Mouse (Mus musculus): ENCODE data around the gene Myg1. TPM values are rescaled to one million over a fixed set of nuclear protein-coding genes. Genes with fewer than 3 reads are reported as not detected.
A peak's percentile ranks its signal among the peaks of the same experiment; 100 is the strongest.
"Not testable (repeated sequence)": the region's sequence is repeated elsewhere in the genome, so short reads cannot be mapped to it uniquely, and the experiment has no call there.

Gene Myg1
- 87.9 and 91.1 TPM in 2 replicates for polyA plus RNA-seq (2012; rRNA removed)

- peak; percentile 79 to 90 for DNase-seq (ENCODE audit: extremely low spot score in 1 of 2, low spot score in 1 of 2)
Measured at GRCm38 (mm10) chr15:102331610-102332015, at the start of gene Myg1. Myg1 (plus strand) TSS chr15:102331709.

DNA sequence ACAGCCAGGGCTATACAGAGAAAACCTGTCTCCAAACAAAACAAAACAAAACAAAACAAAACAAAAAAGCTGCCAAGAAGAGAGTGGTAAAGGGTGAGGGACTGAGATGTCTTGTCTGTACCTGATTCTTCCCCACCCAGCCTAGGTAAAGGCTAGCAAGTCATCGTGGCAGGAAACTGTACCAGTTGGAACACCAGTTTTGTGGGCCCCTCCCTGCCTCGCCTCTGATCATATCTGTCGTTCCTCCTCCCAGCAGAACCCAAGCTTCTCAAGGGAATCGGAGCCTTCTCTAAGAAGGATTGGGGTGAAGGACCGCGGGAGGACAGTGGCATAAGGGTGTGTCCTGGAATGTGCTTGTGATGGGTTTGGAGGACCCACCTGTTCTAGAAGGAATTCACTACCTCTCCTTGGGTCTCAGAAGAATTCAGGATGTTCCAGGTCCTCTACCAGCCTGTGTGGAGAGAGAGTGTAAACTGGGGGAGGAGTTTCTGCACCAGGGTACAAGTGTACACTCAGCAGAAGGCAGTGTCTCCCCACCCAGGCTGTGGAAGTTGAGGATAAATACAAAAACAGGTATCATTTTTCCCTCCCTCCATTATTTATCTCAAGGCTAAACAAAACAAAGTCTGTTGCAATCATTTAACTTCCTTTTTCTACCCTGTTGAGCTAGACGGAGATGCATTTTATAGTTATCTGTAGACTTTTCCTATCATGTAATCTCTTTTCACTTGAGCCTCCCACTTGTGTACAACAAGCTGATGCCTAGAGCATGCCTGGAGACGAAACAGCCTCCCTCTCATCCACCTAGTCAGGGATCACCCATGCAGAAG lies 48.8 kb upstream of the Myg1 start:
- DNase-seq (ENCODE audit: extremely low spot score in 1 of 2, low spot score in 1 of 2) = no peak

- no peak for DNase-seq (ENCODE audit: extremely low spot score in 1 of 2, low spot score in 1 of 2)
Measured at GRCm38 (mm10) chr15:102283648-102284047, 47.9 kb upstream of the Myg1 start.

DNA sequence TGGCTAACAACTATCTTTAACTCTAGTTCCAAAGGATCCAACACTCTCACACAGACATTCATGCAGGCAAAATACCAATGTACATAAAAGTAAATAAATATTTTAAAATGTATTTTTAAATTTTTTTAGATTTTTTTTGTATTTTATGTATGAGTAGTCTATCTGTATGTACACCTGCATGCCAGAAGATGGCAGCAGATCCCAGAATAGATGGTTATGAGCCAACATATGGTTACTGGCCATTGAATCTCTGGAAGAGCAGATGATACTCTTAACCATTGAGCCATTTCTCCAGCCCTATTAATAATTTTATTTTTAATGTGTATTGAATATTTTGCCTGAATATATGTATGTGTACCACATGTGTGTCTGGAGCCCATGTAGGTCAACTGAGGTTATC lies 44.1 kb upstream of the Myg1 start:
- DNase-seq (ENCODE audit: extremely low spot score in 1 of 2, low spot score in 1 of 2) = peak in 1 of 2 experiments; percentile 63

DNA sequence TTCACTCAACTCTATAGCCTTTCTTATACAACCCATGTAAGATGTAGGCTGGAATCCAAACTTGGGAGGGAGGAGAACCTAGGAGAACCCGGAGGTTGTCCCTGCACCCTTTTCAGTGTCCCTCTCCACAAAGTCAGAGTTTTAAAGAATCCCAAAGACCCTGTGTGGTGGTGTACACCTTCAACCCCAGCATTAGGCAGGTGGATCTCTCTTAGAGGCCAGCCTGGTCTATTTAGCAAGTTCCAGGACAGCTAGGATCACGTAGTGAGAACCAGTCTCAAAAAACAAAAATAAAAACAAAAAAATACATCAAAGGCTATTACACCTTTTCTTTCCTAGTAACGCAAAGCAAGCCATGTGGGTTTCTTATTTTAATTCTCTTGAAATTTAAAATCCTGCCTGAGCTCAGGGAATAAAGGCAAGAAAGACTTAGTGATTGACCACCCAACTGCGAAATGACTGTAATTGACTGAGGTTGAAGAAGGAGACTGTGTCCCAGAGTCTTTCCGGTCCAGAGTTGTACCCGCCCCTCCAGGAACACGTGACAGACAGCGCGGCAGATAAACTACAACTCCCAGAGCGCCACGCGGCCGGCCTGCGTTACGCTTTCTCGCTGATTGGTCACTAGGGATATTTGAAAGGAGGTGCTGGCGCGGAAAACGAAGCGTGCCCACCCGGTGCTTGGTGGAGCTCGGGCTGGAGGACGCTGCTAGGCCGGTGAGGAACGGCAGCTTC lies 35.7 kb upstream of the Myg1 start, which contains the start of gene Espl1:
TSS of gene Espl1 (plus strand) at position 634 of the 735 bp plus-strand sequence.
- peak; percentile 90 to 96 for DNase-seq (ENCODE audit: extremely low spot score in 1 of 2, low spot score in 1 of 2)

GRCm38 (mm10) chr15:102296368-102297006 lies 35.0 kb upstream of the Myg1 start:
- no peak for DNase-seq (ENCODE audit: extremely low spot score in 1 of 2, low spot score in 1 of 2)

DNA sequence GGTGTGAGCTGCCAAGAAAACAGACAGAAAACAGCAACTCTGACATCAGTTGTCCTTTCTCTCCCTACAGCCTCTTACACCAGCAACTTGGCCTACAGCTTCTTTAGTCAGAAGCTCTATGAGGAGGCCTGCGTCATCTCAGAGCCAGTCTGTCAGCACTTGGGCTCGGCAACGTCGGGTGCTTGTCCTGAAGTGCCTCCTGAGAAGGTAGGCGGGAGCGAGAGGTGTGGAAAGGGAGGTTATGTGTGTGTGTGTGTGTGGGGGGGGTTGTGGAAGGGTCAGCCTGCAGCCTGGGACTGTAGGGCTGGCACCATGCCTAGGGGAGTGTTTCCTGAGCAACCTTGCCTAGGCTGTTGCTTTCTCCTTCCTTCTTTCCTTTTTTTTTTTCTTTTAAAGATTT lies 29.0 kb upstream of the Myg1 start:
- no peak for DNase-seq (ENCODE audit: extremely low spot score in 1 of 2, low spot score in 1 of 2)

- no peak for DNase-seq (ENCODE audit: extremely low spot score in 1 of 2, low spot score in 1 of 2)
Measured at GRCm38 (mm10) chr15:102308717-102309116, 22.8 kb upstream of the Myg1 start.

- DNase-seq (ENCODE audit: extremely low spot score in 1 of 2, low spot score in 1 of 2) = no peak
Measured at GRCm38 (mm10) chr15:102310074-102310845, 21.2 kb upstream of the Myg1 start.

GRCm38 (mm10) chr15:102311489-102311888 lies 20.0 kb upstream of the Myg1 start:
- no peak for DNase-seq (ENCODE audit: extremely low spot score in 1 of 2, low spot score in 1 of 2)

DNA sequence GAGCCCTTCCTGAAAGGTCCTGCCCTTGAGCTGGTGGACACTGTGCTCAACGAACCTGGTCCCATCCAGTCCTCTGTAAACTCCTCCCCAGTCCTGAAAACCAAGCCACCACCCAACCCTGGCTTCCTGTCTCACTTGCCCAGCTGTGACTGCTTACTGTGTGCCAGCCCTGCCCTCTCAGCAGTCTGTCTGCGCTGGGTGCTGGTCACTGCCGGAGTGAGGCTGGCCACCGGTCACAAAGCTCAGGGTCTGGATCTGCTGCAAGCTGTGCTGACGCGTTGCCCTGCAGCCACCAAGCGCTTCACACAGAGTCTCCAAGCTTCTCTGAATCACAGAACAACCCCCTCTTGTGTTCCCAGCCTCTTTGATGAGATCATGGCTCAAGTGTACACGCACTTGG lies 16.2 kb upstream of the Myg1 start:
- peak in 1 of 2 experiments; percentile 16 for DNase-seq (ENCODE audit: extremely low spot score in 1 of 2, low spot score in 1 of 2)

GRCm38 (mm10) chr15:102316263-102316662 lies 15.2 kb upstream of the Myg1 start:
- peak in 1 of 2 experiments; percentile 84 for DNase-seq (ENCODE audit: extremely low spot score in 1 of 2, low spot score in 1 of 2)

GRCm38 (mm10) chr15:102324654-102325473 lies 6.6 kb upstream of the Myg1 start:
- no peak for DNase-seq (ENCODE audit: extremely low spot score in 1 of 2, low spot score in 1 of 2)

- DNase-seq (ENCODE audit: extremely low spot score in 1 of 2, low spot score in 1 of 2) = peak; percentile 53 to 93
Measured at GRCm38 (mm10) chr15:102326022-102326576, 5.4 kb upstream of the Myg1 start, which contains the start of gene Pfdn5. Pfdn5 (plus strand) TSS chr15:102326116.

DNA sequence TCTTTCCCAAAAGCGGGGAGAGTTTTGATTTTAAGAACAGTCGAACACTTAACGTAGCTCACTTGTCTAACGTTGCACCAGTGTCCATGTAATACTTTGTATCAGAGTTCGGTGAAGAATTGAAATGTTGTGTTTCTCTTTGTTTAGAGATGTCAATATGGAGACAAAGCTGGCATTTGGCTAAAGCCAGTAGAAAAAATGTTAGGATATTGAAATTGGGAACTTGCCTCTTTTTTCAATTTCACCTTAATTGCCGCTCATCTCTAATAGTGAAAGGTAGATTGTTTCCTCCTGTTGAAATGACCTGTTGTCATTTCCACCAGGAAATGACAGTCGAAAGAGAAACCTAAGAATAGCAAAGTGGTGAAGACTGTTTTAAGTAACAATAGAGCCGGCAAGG lies 4.6 kb upstream of the Myg1 start:
- DNase-seq (ENCODE audit: extremely low spot score in 1 of 2, low spot score in 1 of 2) = no peak

- DNase-seq (ENCODE audit: extremely low spot score in 1 of 2, low spot score in 1 of 2) = no peak
Measured at GRCm38 (mm10) chr15:102335254-102335653, 3.7 kb downstream of the Myg1 start.

DNA sequence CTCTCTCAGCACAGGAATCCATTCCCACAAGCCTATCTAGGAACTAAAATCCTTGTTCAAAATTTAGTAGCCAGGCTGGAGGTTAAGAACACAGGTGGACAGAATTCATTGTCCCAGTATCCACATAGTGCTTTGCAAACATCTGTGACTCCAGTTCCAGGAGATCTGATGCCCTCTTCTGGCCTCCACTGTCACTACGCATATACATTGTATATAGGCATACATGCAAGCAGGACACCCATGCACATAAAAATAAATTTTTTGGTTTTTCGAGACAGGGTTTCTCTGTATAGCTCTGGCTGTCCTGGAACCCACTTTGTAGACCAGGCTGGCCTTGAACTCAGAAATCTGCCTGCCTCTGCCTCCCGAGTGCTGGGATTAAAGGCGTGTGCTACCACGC lies 4.4 kb downstream of the Myg1 start:
- not testable (repeated sequence) for DNase-seq (ENCODE audit: extremely low spot score in 1 of 2, low spot score in 1 of 2)

DNA sequence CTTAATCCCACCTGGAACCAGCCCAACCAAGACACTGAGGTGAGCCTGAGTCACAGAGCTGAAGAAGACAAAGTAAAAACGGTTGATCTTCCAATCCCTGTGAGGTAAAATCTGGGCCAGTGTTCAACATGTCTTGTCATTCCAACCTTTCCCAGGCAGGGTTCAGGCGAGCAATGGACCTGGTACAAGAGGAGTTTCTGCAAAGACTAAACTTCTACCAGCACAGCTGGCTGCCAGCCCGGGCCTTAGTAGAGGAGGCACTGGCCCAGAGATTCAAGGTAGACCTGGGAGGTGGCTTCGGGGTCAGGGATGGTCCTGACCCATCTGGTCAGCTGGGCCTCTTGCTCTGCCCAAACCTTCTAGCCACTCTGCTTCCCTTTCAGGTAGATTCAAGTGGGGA lies 5.4 kb downstream of the Myg1 start:
- no peak for DNase-seq (ENCODE audit: extremely low spot score in 1 of 2, low spot score in 1 of 2)

DNA sequence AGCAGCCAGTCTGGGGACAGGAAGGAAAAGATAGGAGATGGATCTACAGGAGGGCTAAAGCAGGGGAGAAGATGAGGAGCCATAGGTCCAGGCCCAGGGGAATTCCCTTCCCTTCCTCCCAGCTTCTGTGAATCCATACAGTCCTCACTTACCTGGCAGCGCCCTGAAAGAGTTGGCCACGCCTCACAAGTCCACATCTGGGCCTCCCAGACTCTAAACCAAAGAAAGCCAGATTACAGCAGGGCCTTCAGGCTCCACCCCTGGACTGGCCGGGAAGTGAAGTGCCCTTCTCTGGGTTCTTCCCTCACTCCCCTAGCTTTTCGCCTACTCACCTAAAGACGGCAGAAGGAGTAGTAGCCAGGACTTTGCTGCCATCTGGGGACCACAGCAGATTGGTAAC lies 8.1 kb downstream of the Myg1 start:
- DNase-seq (ENCODE audit: extremely low spot score in 1 of 2, low spot score in 1 of 2) = no peak

Data from frontal cortex, adult 2 months (tissue).